Mouse (Mus musculus) liver, adult 2 months (tissue): ENCODE results near the gene Klhdc4. TPM values are rescaled to one million over a fixed set of nuclear protein-coding genes. Genes with fewer than 3 reads are reported as not detected.

Source experiments
- DNase-seq: peaks from one replicate; pipeline ENCODE4 v3.0.0-alpha.2; 2011; ENCODE audit warnings: low read depth, low spot score; ENCODE audit errors: extremely low read depth
- H3K27ac ChIP-seq: fragments of 200-500 bp; replicated peaks from 2 replicates; pipeline ENCODE4 v1.5.1; 2012; ENCODE audit warnings: low read depth, mild to moderate bottlenecking, control low read depth, inconsistent platforms, low read length; ENCODE audit not compliant: insufficient read depth
- H3K27me3 ChIP-seq: fragments of 200-500 bp; 2 replicates; pipeline ENCODE4 v1.6.1; 2012; ENCODE audit warnings: mild to moderate bottlenecking, moderate library complexity, low read length, inconsistent platforms; ENCODE audit not compliant: control insufficient read depth, insufficient read depth
- H3K36me3 ChIP-seq: fragments of 200-500 bp; 2 replicates; pipeline ENCODE4 v1.6.1; 2012; ENCODE audit warnings: low read length, inconsistent platforms; ENCODE audit not compliant: control insufficient read depth, insufficient read depth
- H3K4me1 ChIP-seq: fragments of 200-500 bp; 2 replicates; pipeline ENCODE4 v1.6.1; 2011; ENCODE audit warnings: low read length; ENCODE audit not compliant: control insufficient read depth, insufficient read depth
- H3K4me3 ChIP-seq: fragments of 200-500 bp; 2 replicates; pipeline ENCODE4 v1.5.1; 2011; ENCODE audit warnings: low read depth, mild to moderate bottlenecking, control low read depth, low read length, moderate library complexity; ENCODE audit not compliant: insufficient read depth
- H3K79me2 ChIP-seq: fragments of 200-500 bp; 2 replicates; pipeline ENCODE4 v1.6.1; 2012; ENCODE audit warnings: inconsistent platforms, mild to moderate bottlenecking, low read length, moderate library complexity; ENCODE audit not compliant: control insufficient read depth, insufficient read depth
- H3K9ac ChIP-seq: fragments of 200-500 bp; 2 replicates; pipeline ENCODE4 v1.6.1; 2012; ENCODE audit warnings: low read depth, mild to moderate bottlenecking, control low read depth, inconsistent platforms, low read length
- CTCF ChIP-seq: fragments of 200-500 bp; IDR thresholded peaks from 2 replicates; pipeline ENCODE4 v1.5.1; 2011; ENCODE audit warnings: low read depth, low read length, control low read depth
- POLR2A ChIP-seq: fragments of 200-500 bp; IDR thresholded peaks from 2 replicates; pipeline ENCODE4 v1.6.1; 2011; ENCODE audit warnings: low read length, control low read depth; ENCODE audit not compliant: insufficient read depth; ENCODE audit errors: extremely low read depth
- WGBS: fragments of 180-500 bp; shearing (Covaris S2); methylation state at CpG from one replicate; pipeline ENCODE4 v1.1.7; 2018; 5-methylcytosine and 5-hydroxymethylcytosine counted together
- polyA plus RNA-seq: library from polyadenylated mRNA; depleted of rRNA; stranded (reverse); fragments of >200 nt; gene quantifications from 2 replicates; pipeline ENCODE4 v1.2.3, GENCODE M21; 2012
- total RNA-seq: library from RNA; depleted of rRNA; stranded (reverse); fragments of >200 nt; gene quantifications from 2 replicates; pipeline ENCODE4 v1.2.3, GENCODE M21; 2014

The Klhdc4 gene
- total and polyA plus RNA-seq, 2 experiments, result 11.9 to 14.8 TPM

DNA sequence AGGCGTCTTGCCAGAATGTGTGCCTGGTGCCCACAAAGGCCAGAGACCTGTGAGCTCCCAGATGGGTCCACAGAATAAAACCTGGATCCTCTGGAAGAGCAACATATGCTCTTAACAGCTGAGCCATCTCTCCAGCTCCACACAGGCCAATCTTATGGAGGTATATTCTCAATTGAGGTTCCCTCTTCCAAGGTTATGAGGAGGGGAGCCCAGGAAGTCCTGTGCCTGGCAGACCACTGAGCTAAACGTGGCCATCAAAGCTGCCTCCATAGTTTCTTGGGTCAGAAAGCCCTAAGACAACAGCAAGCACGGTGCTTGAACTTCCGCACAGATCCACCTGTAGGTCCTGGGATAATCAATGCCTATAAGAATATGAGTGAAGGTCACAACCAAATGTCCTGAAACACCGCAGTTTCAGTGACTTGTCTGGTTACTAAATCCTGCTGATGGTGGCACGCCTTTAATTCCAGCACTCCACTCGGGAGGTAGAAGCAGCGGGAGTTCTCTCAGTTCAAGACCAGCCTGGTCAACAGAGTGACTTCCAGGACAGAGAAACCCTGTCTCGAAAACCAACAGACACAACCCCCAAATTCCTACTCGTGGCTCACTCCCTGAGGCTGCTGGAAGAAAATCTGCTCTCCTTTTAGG lies 869 bp downstream of the Klhdc4 start:
- 24% methylated on average over 10 of the region's 10 CpGs for WGBS
- no peak for TF ChIP-seq POLR2A
- no peak for TF ChIP-seq CTCF
- H3K9ac ChIP-seq, result peak overlapping the region; percentile 62
- peak overlapping the region; percentile 74 for H3K4me3 ChIP-seq
- peaks cover 19% of the 10 kb centered on the region; the same call in 1 of the 2 replicates for H3K79me2 ChIP-seq
- H3K36me3 ChIP-seq, result no peaks in the 10 kb centered on the region
- no peaks in the 10 kb centered on the region for H3K27me3 ChIP-seq
- no peak for DNase-seq
- H3K27ac ChIP-seq, result no peak overlapping the region
- H3K4me1 ChIP-seq, result peaks cover 5% of the 10 kb centered on the region

DNA sequence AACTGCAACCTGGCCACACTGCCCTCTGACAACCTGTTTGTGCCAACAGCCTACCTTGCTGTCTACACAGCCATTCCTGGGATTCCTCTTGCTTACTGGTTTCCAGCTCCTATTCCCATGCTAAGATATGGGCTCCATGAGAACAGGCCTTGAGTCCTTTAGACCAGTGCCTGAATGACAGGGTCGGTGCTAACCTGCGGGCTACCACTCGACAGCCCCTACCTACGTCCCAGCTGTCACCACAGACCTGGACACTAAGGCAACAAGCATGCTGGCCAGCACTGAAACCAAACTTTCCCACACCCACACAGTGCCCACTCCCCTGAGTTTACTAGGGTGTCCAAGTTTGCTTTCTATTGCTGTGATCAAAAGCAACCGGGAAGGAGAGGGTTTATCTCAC lies 1.6 kb downstream of the Klhdc4 start:
- no peak overlapping the region for H3K27ac ChIP-seq
- H3K79me2 ChIP-seq, result peaks cover 19% of the 10 kb centered on the region; the same call in 1 of the 2 replicates
- no peak overlapping the region for H3K4me3 ChIP-seq
- no peak for DNase-seq
- H3K4me1 ChIP-seq, result peaks cover 5% of the 10 kb centered on the region
- TF ChIP-seq CTCF, result no peak
- no peak for TF ChIP-seq POLR2A
- H3K36me3 ChIP-seq, result no peaks in the 10 kb centered on the region
- H3K9ac ChIP-seq, result no peak overlapping the region
- H3K27me3 ChIP-seq, result no peaks in the 10 kb centered on the region
- 94% methylated on average over 5 of the region's 5 CpGs for WGBS

DNA sequence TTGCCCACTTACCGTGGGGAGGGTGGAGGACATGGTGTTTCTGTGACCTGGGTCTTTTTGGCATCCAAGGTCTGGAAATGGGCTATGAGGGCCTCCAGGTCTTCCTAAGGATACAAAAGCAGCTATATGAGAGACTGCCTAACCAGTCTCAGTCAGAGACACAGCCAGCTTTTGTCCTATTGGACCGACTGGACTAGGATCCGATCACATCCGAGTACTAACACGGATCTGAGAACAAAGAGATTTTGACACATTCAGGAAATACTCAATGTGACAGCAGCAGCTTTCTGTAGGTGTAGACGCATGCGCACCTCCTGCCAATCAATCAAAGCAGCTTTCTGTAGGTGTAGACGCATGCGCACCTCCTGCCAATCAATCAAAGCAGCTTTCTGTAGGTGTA lies 7.6 kb downstream of the Klhdc4 start:
- Histone ChIP-seq H3K27ac (no peak overlapping the region), H3K36me3 (no peaks in the 10 kb centered on the region), H3K4me1 (no peaks in the 10 kb centered on the region), H3K27me3 (no peaks in the 10 kb centered on the region), H3K9ac (no peak overlapping the region), H3K4me3 (no peak overlapping the region), H3K79me2 (peaks cover 2% of the 10 kb centered on the region; the same call in 1 of the 2 replicates)
- no peak for DNase-seq
- TF ChIP-seq POLR2A (no peak), CTCF (no peak)
- 93% methylated on average over 9 of the region's 9 CpGs for WGBS

DNA sequence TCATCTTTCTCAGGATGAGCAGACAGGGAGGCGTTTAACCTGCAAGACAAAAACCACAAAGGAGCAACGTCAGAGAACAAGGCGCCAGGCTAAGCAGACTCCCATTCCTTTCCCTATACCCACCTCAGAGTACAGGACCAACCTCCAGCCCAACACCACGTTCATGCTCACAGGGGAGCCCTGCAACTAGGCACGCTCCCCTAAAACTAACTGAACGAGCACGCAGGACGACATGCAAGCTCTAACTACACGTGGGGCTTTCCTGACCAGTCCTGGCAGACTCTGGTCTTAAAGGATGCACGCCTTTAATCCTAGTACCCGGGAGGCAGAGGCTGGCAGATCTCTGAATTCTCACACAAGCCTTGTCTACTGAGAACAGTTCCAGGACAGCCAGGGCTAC lies 8.0 kb downstream of the Klhdc4 start:
- Histone ChIP-seq H3K4me1 (no peaks in the 10 kb centered on the region), H3K36me3 (no peaks in the 10 kb centered on the region), H3K27ac (no peak overlapping the region), H3K9ac (no peak overlapping the region), H3K4me3 (no peak overlapping the region), H3K79me2 (peaks cover 2% of the 10 kb centered on the region; the same call in 1 of the 2 replicates), H3K27me3 (no peaks in the 10 kb centered on the region)
- WGBS, result 93% methylated on average over 11 of the region's 11 CpGs
- no peak for DNase-seq
- TF ChIP-seq CTCF, result no peak
- no peak for TF ChIP-seq POLR2A

DNA sequence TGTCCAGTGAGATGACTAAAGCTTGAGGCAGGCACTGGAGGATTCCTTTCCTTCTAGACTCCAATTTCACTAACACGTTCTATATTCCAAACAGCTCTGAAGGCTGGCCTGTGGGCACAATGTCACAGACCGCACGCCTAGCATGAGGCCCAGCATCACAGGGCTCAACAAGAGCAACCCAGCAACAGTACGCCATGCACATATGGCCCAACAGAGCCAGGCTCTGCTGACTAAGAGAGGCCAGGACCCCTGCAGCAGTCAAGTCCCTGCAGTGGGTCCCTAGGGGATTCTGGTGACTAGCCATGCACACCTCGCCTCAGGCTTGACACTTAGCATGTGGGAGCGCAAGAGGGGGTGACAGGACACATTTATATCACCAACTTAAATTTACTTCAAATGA lies 8.5 kb downstream of the Klhdc4 start:
- H3K27me3 ChIP-seq, result no peaks in the 10 kb centered on the region
- H3K4me1 ChIP-seq, result no peaks in the 10 kb centered on the region
- H3K4me3 ChIP-seq, result no peak overlapping the region
- no peak overlapping the region for H3K27ac ChIP-seq
- TF ChIP-seq CTCF (no peak), POLR2A (no peak)
- no peaks in the 10 kb centered on the region for H3K36me3 ChIP-seq
- peaks cover 2% of the 10 kb centered on the region; the same call in 1 of the 2 replicates for H3K79me2 ChIP-seq
- no peak overlapping the region for H3K9ac ChIP-seq
- 93% methylated on average over 6 of the region's 6 CpGs for WGBS
- no peak for DNase-seq

DNA sequence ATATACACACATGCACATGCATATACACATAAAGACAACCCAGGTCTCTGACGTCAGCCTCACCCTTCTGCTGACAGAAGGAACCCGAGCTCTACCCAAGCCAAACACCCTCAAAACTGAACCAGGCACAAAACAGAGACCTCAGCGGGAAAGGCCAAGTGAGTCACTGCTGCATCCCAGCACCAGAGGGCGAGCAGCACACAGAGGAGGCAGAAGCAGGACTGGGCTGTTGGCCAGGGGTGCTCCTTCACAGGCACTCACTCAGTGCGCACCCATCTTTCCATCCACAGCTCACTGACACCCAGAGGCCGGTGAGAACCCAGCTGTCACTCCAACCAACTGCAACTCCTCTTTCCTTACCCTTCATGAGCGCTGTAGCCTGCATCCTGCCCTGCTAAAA lies 11.1 kb downstream of the Klhdc4 start:
- Histone ChIP-seq H3K79me2 (no peaks in the 10 kb centered on the region), H3K4me1 (no peaks in the 10 kb centered on the region), H3K27ac (no peak overlapping the region), H3K36me3 (no peaks in the 10 kb centered on the region), H3K9ac (no peak overlapping the region), H3K27me3 (no peaks in the 10 kb centered on the region), H3K4me3 (no peak overlapping the region)
- DNase-seq, result no peak
- TF ChIP-seq CTCF, result peak; percentile 5; the same call in 1 of the 2 replicates
- TF ChIP-seq POLR2A, result no peak
- WGBS, result 86% methylated on average over 7 of the region's 7 CpGs
